Mouse (Mus musculus): Measurements from ENCODE around the gene Atp1a4. TPM values are rescaled to one million over a fixed set of nuclear protein-coding genes. Genes with fewer than 3 reads are reported as not detected.

Atp1a4 gene
- polyA plus RNA-seq, 1 experiment, result not detected

- H3K36me3 ChIP-seq (ENCODE audit: control insufficient read depth, insufficient read depth), result peaks cover 22% of the 10 kb centered on the region
- no peak overlapping the region for H3K4me3 ChIP-seq (ENCODE audit: insufficient read depth, poor library complexity, severe bottlenecking)
- no peak for TF ChIP-seq USF1 (IDR thresholded peaks at IDR 0.05; ENCODE audit: low read depth)
- TF ChIP-seq FOSL1 (IDR thresholded peaks at IDR 0.05; ENCODE audit: insufficient read depth, low read length, poor library complexity, severe bottlenecking), result no peak
Measured at GRCm38 (mm10) chr1:172202894-172203522, 55.2 kb downstream of the Atp1a4 start.

GRCm38 (mm10) chr1:172201967-172202880 is 56.0 kb downstream of the Atp1a4 start:
- no peak overlapping the region for H3ac ChIP-seq (ENCODE audit: control insufficient read depth, insufficient read length, low read depth)
- peaks cover 30% of the 10 kb centered on the region for H3K36me3 ChIP-seq (ENCODE audit: control insufficient read depth, insufficient read depth)
- H3K79me3 ChIP-seq (ENCODE audit: low read depth), result peaks cover 14% of the 10 kb centered on the region
- H3K4me3 ChIP-seq (ENCODE audit: insufficient read depth, poor library complexity, severe bottlenecking), result no peak overlapping the region
- no peaks in the 10 kb centered on the region for H3K27me3 ChIP-seq (ENCODE audit: control insufficient read depth, insufficient read depth, insufficient read length)
- TF ChIP-seq CTCF (IDR thresholded peaks at IDR 0.05; ENCODE audit: control insufficient read depth, insufficient read depth, insufficient read length) (no peak), MYOG (IDR thresholded peaks at IDR 0.05; ENCODE audit: control insufficient read depth, extremely low read depth, insufficient read length) (no peak), CEBPB (IDR thresholded peaks at IDR 0.05; ENCODE audit: low read depth) (no peak), MYOD1 (IDR thresholded peaks at IDR 0.05; ENCODE audit: control insufficient read depth, insufficient read length, low read depth) (no peak), FOSL1 (IDR thresholded peaks at IDR 0.05; ENCODE audit: insufficient read depth, low read length, poor library complexity, severe bottlenecking) (no peak), USF1 (IDR thresholded peaks at IDR 0.05; ENCODE audit: low read depth) (no peak), MAX (IDR thresholded peaks at IDR 0.05) (no peak)
- H3K79me2 ChIP-seq (ENCODE audit: control insufficient read depth, insufficient read depth), result peaks cover 59% of the 10 kb centered on the region

More at GRCm38 (mm10) chr1:172202894-172203522, 55.2 kb downstream of the Atp1a4 start:
- Histone ChIP-seq H3K79me2 (ENCODE audit: control insufficient read depth, insufficient read depth) (peaks cover 59% of the 10 kb centered on the region), H3K27me3 (ENCODE audit: control insufficient read depth, insufficient read depth, insufficient read length) (no peaks in the 10 kb centered on the region), H3K79me3 (ENCODE audit: low read depth) (peaks cover 14% of the 10 kb centered on the region), H3ac (ENCODE audit: control insufficient read depth, insufficient read length, low read depth) (no peak overlapping the region)

- Histone ChIP-seq H3K79me3 (ENCODE audit: low read depth) (peaks cover 13% of the 10 kb centered on the region), H3ac (ENCODE audit: control insufficient read depth, insufficient read length, low read depth) (no peak overlapping the region), H3K79me2 (ENCODE audit: control insufficient read depth, insufficient read depth) (peaks cover 54% of the 10 kb centered on the region), H3K36me3 (ENCODE audit: control insufficient read depth, insufficient read depth) (peaks cover 41% of the 10 kb centered on the region), H3K4me3 (ENCODE audit: insufficient read depth, poor library complexity, severe bottlenecking) (no peak overlapping the region), H3K27me3 (ENCODE audit: control insufficient read depth, insufficient read depth, insufficient read length) (no peaks in the 10 kb centered on the region)
- TF ChIP-seq FOSL1 (IDR thresholded peaks at IDR 0.05; ENCODE audit: insufficient read depth, low read length, poor library complexity, severe bottlenecking) (no peak), CTCF (IDR thresholded peaks at IDR 0.05; ENCODE audit: control insufficient read depth, insufficient read depth, insufficient read length) (no peak), CEBPB (IDR thresholded peaks at IDR 0.05; ENCODE audit: low read depth) (no peak), USF1 (IDR thresholded peaks at IDR 0.05; ENCODE audit: low read depth) (no peak), MYOG (IDR thresholded peaks at IDR 0.05; ENCODE audit: control insufficient read depth, extremely low read depth, insufficient read length) (no peak), MYOD1 (IDR thresholded peaks at IDR 0.05; ENCODE audit: control insufficient read depth, insufficient read length, low read depth) (no peak), MAX (IDR thresholded peaks at IDR 0.05) (no peak)
Measured at GRCm38 (mm10) chr1:172200871-172201447, 57.3 kb downstream of the Atp1a4 start.

- H3K4me3 ChIP-seq (ENCODE audit: insufficient read depth, poor library complexity, severe bottlenecking), result no peak overlapping the region
- TF ChIP-seq CTCF (IDR thresholded peaks at IDR 0.05; ENCODE audit: control insufficient read depth, insufficient read depth, insufficient read length) (no peak), FOSL1 (IDR thresholded peaks at IDR 0.05; ENCODE audit: insufficient read depth, low read length, poor library complexity, severe bottlenecking) (no peak), MYOD1 (IDR thresholded peaks at IDR 0.05; ENCODE audit: control insufficient read depth, insufficient read length, low read depth) (no peak), MAX (IDR thresholded peaks at IDR 0.05) (no peak), USF1 (IDR thresholded peaks at IDR 0.05; ENCODE audit: low read depth) (no peak), CEBPB (IDR thresholded peaks at IDR 0.05; ENCODE audit: low read depth) (no peak), MYOG (IDR thresholded peaks at IDR 0.05; ENCODE audit: control insufficient read depth, extremely low read depth, insufficient read length) (no peak)
- no peaks in the 10 kb centered on the region for H3K27me3 ChIP-seq (ENCODE audit: control insufficient read depth, insufficient read depth, insufficient read length)
- H3K36me3 ChIP-seq (ENCODE audit: control insufficient read depth, insufficient read depth), result peaks cover 48% of the 10 kb centered on the region
- H3K79me2 ChIP-seq (ENCODE audit: control insufficient read depth, insufficient read depth), result peaks cover 46% of the 10 kb centered on the region
- peaks cover 8% of the 10 kb centered on the region for H3K79me3 ChIP-seq (ENCODE audit: low read depth)
- no peak overlapping the region for H3ac ChIP-seq (ENCODE audit: control insufficient read depth, insufficient read length, low read depth)
Measured at GRCm38 (mm10) chr1:172200161-172200560, 58.1 kb downstream of the Atp1a4 start.

- H3K79me3 ChIP-seq (ENCODE audit: low read depth), result peaks cover 6% of the 10 kb centered on the region
- no peaks in the 10 kb centered on the region for H3K27me3 ChIP-seq (ENCODE audit: control insufficient read depth, insufficient read depth, insufficient read length)
- H3K79me2 ChIP-seq (ENCODE audit: control insufficient read depth, insufficient read depth), result peaks cover 34% of the 10 kb centered on the region
- H3K36me3 ChIP-seq (ENCODE audit: control insufficient read depth, insufficient read depth), result peaks cover 60% of the 10 kb centered on the region
- TF ChIP-seq CTCF (IDR thresholded peaks at IDR 0.05; ENCODE audit: control insufficient read depth, insufficient read depth, insufficient read length), result no peak
- TF ChIP-seq USF1 (IDR thresholded peaks at IDR 0.05; ENCODE audit: low read depth), result no peak
- no peak for TF ChIP-seq FOSL1 (IDR thresholded peaks at IDR 0.05; ENCODE audit: insufficient read depth, low read length, poor library complexity, severe bottlenecking)
- TF ChIP-seq MAX (IDR thresholded peaks at IDR 0.05), result no peak
- TF ChIP-seq MYOD1 (IDR thresholded peaks at IDR 0.05; ENCODE audit: control insufficient read depth, insufficient read length, low read depth), result no peak
- TF ChIP-seq CEBPB (IDR thresholded peaks at IDR 0.05; ENCODE audit: low read depth), result no peak
- no peak for TF ChIP-seq MYOG (IDR thresholded peaks at IDR 0.05; ENCODE audit: control insufficient read depth, extremely low read depth, insufficient read length)
- no peak overlapping the region for H3K4me3 ChIP-seq (ENCODE audit: insufficient read depth, poor library complexity, severe bottlenecking)
- no peak overlapping the region for H3ac ChIP-seq (ENCODE audit: control insufficient read depth, insufficient read length, low read depth)
Measured at GRCm38 (mm10) chr1:172198996-172199395, 59.2 kb downstream of the Atp1a4 start.

Data from C2C12 (cell line).